Comparison of ENCODE assay signal across 7 mouse cellular contexts in genomic region chrX:6522935-6523334, GRCm38 (mm10).
DNase-seq lines count a peak whose midpoint lies in the region; ATAC-seq and TF ChIP-seq lines count a peak whose summit lies in the region.

No protein-coding gene starts in this region.

- H3K9me3 ChIP-seq in midbrain, postnatal 0 days (ENCODE audit: low read length): no peaks in the 10 kb centered on the region
- no peaks in the 10 kb centered on the region for H3K9me3 ChIP-seq in midbrain, embryonic 10.5 days (replicated peaks)

- no peak for DNase-seq in heart, adult 2 months
- DNase-seq in heart, adult 11 months: no peak
- DNase-seq in midbrain, postnatal 0 days (ENCODE audit: low spot score): no peak
- no peak for DNase-seq in midbrain, embryonic 10.5 days (ENCODE audit: low spot score)
- peak; percentile 2 for DNase-seq in mesoderm, embryonic 11.5 days (ENCODE audit: low read depth, low spot score)

- TF ChIP-seq EP300 in heart, adult 2 months (IDR thresholded peaks at IDR 0.05; ENCODE audit: insufficient read depth, low read depth, low read length): no peak

- no peaks in the 10 kb centered on the region for H3K36me3 ChIP-seq in heart, adult 2 months (ENCODE audit: control insufficient read depth, insufficient read depth, low read length)
- H3K36me3 ChIP-seq in midbrain, postnatal 0 days (ENCODE audit: insufficient read depth, low read length): no peaks in the 10 kb centered on the region
- H3K36me3 ChIP-seq in midbrain, embryonic 10.5 days: no peaks in the 10 kb centered on the region

- H3K4me2 ChIP-seq in midbrain, postnatal 0 days (ENCODE audit: low read depth, low read length, poor library complexity, severe bottlenecking): no peak overlapping the region

- H3K4me1 ChIP-seq in heart, adult 2 months (ENCODE audit: control insufficient read depth, insufficient read depth, low read length): no peaks in the 10 kb centered on the region
- H3K4me1 ChIP-seq in midbrain, postnatal 0 days (ENCODE audit: insufficient read depth, low read length): no peaks in the 10 kb centered on the region
- H3K4me1 ChIP-seq in midbrain, embryonic 10.5 days: no peaks in the 10 kb centered on the region
- no peaks in the 10 kb centered on the region for H3K4me1 ChIP-seq in cortical plate, adult 2 months (ENCODE audit: control insufficient read depth, insufficient read depth, low read length)

- no peaks in the 10 kb centered on the region for H3K27me3 ChIP-seq in heart, adult 2 months (ENCODE audit: control insufficient read depth, insufficient read depth, low read length)
- H3K27me3 ChIP-seq in midbrain, postnatal 0 days (ENCODE audit: insufficient read depth, low read length): no peaks in the 10 kb centered on the region
- H3K27me3 ChIP-seq in midbrain, embryonic 10.5 days (ENCODE audit: low read depth, poor library complexity, severe bottlenecking): no peaks in the 10 kb centered on the region

- no peak overlapping the region for H3K27ac ChIP-seq in heart, adult 2 months
- H3K27ac ChIP-seq in midbrain, postnatal 0 days (ENCODE audit: low read depth, low read length): no peak overlapping the region
- H3K27ac ChIP-seq in midbrain, embryonic 10.5 days (replicated peaks): no peak overlapping the region
- H3K27ac ChIP-seq in cortical plate, adult 2 months (ENCODE audit: insufficient read depth, low read length): no peak overlapping the region

- TF ChIP-seq POLR2A in heart, adult 2 months (IDR thresholded peaks at IDR 0.05; ENCODE audit: insufficient read depth, low read depth, low read length): no peak
- TF ChIP-seq POLR2A in cortical plate, adult 2 months (IDR thresholded peaks at IDR 0.05; ENCODE audit: extremely low read depth, insufficient read depth, low read length): no peak

- ATAC-seq in midbrain, postnatal 0 days (ENCODE audit: low FRiP score): no peak
- ATAC-seq in erythroblast, adult 5-6 weeks (replicated peaks; ENCODE audit: low FRiP score, poor library complexity, severe bottlenecking): no peak

- no peak overlapping the region for H3K9ac ChIP-seq in heart, adult 2 months (ENCODE audit: low read depth, low read length)
- H3K9ac ChIP-seq in midbrain, postnatal 0 days (replicated peaks; ENCODE audit: low read length, poor library complexity, severe bottlenecking): no peak overlapping the region

- WGBS in heart, adult 2 months: 58% methylated on average over 2 of the region's 2 CpGs
- WGBS in midbrain, postnatal 0 days: 75% methylated on average over 2 of the region's 2 CpGs
- WGBS in midbrain, embryonic 10.5 days: 76% methylated on average over 2 of the region's 2 CpGs

- TF ChIP-seq CTCF in heart, adult 2 months (IDR thresholded peaks at IDR 0.05): peak; percentile 73
- TF ChIP-seq CTCF in midbrain, postnatal 0 days (IDR thresholded peaks at IDR 0.05): peak; percentile 18; the same call in 1 of the 2 replicates
- peak; percentile 27; the same call in 1 of the 2 replicates for TF ChIP-seq CTCF in cortical plate, adult 2 months (IDR thresholded peaks at IDR 0.05; ENCODE audit: extremely low read depth, insufficient read depth, low read length)

- no peaks in the 10 kb centered on the region for H3K79me2 ChIP-seq in heart, adult 2 months (replicated peaks; ENCODE audit: control insufficient read depth, insufficient read depth, low read length)

- no peak overlapping the region for H3K4me3 ChIP-seq in heart, adult 2 months
- H3K4me3 ChIP-seq in midbrain, postnatal 0 days (ENCODE audit: low read depth, low read length): no peak overlapping the region
- no peak overlapping the region for H3K4me3 ChIP-seq in midbrain, embryonic 10.5 days
- H3K4me3 ChIP-seq in cortical plate, adult 2 months (ENCODE audit: insufficient read depth, low read length): no peak overlapping the region

- intact Hi-C loops in heart, adult 2 months (cut with DNase I): loop anchor here (2.0 to 5.0 kb wide), 4 partner anchors 41 to 262 kb away; partner anchors contain the start of gene Bmp15

Comparison
In these comparisons a context has a peak if more than half of its experiments do, and no peak if none do; other contexts are left out.
1. CTCF ChIP-seq: peak in every context shown above with its lines; median percentile 73 in heart, adult 2 months; 27 in cortical plate, adult 2 months; 18 in midbrain, postnatal 0 days.